Mouse (Mus musculus) left cerebral cortex, adult 18-20 months (tissue): ENCODE results near the gene Zfp605. TPM values are rescaled to one million over a fixed set of nuclear protein-coding genes. Genes with fewer than 3 reads are reported as not detected.
"Not testable (repeated sequence)": the region's sequence is repeated elsewhere in the genome, so short reads cannot be mapped to it uniquely, and the experiment has no call there.

ENCODE experiments used
- DNase-seq, 2 experiments: peaks; one replicate each; pipeline ENCODE4 v3.0.0; 2021 to 2022; ENCODE audit warnings: low spot score in 2 of 2, mixed read lengths in 1 of 2
- total RNA-seq, 2 experiments: library from RNA; stranded (reverse); gene quantifications; 2 replicates each; pipeline ENCODE4 v1.2.3; 2021

The Zfp605 gene
- total RNA-seq, 2 experiments from 2014 or later: 15.5 to 15.7 TPM

GRCm38 (mm10) chr5:110106901-110107564 lies 2.9 kb upstream of the Zfp605 start:
- peak; percentile 23 to 31 for DNase-seq

GRCm38 (mm10) chr5:110107581-110108304 lies 2.1 kb upstream of the Zfp605 start, which contains the start of gene Gtpbp6:
TSS of gene Gtpbp6 (minus strand) at chr5:110108197.
- peak; percentile 94 to 95 for DNase-seq

GRCm38 (mm10) chr5:110108305-110108628 lies 1.6 kb upstream of the Zfp605 start:
- no peak for DNase-seq

GRCm38 (mm10) chr5:110122380-110122779 lies 12.5 kb downstream of the Zfp605 start:
- DNase-seq: not testable (repeated sequence)

GRCm38 (mm10) chr5:110135293-110136086 lies 25.6 kb downstream of the Zfp605 start, which contains the start of gene Chfr:
TSS of gene Chfr (plus strand) at chr5:110135842.
- peak; percentile 100 for DNase-seq

GRCm38 (mm10) chr5:110136087-110136464 lies 26.2 kb downstream of the Zfp605 start:
- DNase-seq: no peak

GRCm38 (mm10) chr5:110137816-110138215 lies 27.9 kb downstream of the Zfp605 start:
- no peak for DNase-seq

- DNase-seq: no peak
Measured at GRCm38 (mm10) chr5:110139325-110139724, 29.4 kb downstream of the Zfp605 start.

GRCm38 (mm10) chr5:110140424-110140823 lies 30.5 kb downstream of the Zfp605 start:
- no peak for DNase-seq

- DNase-seq: no peak
Measured at GRCm38 (mm10) chr5:110142309-110142708, 32.4 kb downstream of the Zfp605 start.

- DNase-seq: no peak
Measured at GRCm38 (mm10) chr5:110143007-110143406, 33.1 kb downstream of the Zfp605 start.

GRCm38 (mm10) chr5:110169374-110169773 lies 59.5 kb downstream of the Zfp605 start:
- DNase-seq: no peak

- DNase-seq: peak; percentile 83 to 91
Measured at GRCm38 (mm10) chr5:110176362-110177020, 66.6 kb downstream of the Zfp605 start, which contains the start of gene Golga3. TSS of gene Golga3 (plus strand) at chr5:110176701.

- DNase-seq: peak in 1 of 2 experiments; percentile 13
Measured at GRCm38 (mm10) chr5:110177021-110177420, 67.1 kb downstream of the Zfp605 start.

GRCm38 (mm10) chr5:110178628-110179027 lies 68.7 kb downstream of the Zfp605 start:
- no peak for DNase-seq

Other genes starting within 250 kb of the Zfp605 start
- gene Gm15446, start 186.7 kb upstream of the Zfp605 start, total RNA-seq: 10 to 100 TPM; 32.3 to 34.4 TPM
- gene Zfp932, start 113.6 kb upstream of the Zfp605 start, total RNA-seq: 10 to 100 TPM; 45.4 to 54.8 TPM
- 1 to 10 TPM; 4.0 to 6.4 TPM for gene Gm17655, start 37.6 kb upstream of the Zfp605 start, total RNA-seq
- under 1 TPM; 0.40 to 0.53 TPM for gene Gm35315, start 15.7 kb upstream of the Zfp605 start, total RNA-seq
- 10 to 100 TPM; 10.4 to 10.9 TPM for gene Plcxd1, start 10.1 kb upstream of the Zfp605 start, total RNA-seq
- gene Gtpbp6, start 1.9 kb upstream of the Zfp605 start, total RNA-seq: 10 to 100 TPM; 81.8 to 96.5 TPM
- gene Chfr, start 25.8 kb downstream of the Zfp605 start, total RNA-seq: 10 to 100 TPM; 42.3 to 54.0 TPM
- gene Golga3, start 66.6 kb downstream of the Zfp605 start, total RNA-seq: 10 to 100 TPM; 47.1 to 47.5 TPM
- 10 to 100 TPM; 41.8 to 45.2 TPM for gene Ankle2, start 120.9 kb downstream of the Zfp605 start, total RNA-seq
- gene Pgam5, start 159.8 kb downstream of the Zfp605 start, total RNA-seq: 10 to 100 TPM; 55.1 to 59.2 TPM
- gene Pxmp2, start 176.1 kb downstream of the Zfp605 start, total RNA-seq: 1 to 10 TPM; 7.9 to 9.5 TPM
- gene Pole, start 176.2 kb downstream of the Zfp605 start, total RNA-seq: 1 to 10 TPM in 1 of 2 experiments, under 1 TPM in 1; 0.73 to 1.0 TPM
- gene P2rx2, start 233.1 kb downstream of the Zfp605 start, total RNA-seq: under 1 TPM in 1 of 2 experiments, not detected in 1; 0.23 TPM
- gene Lrcol1, start 234.6 kb downstream of the Zfp605 start, total RNA-seq: not detected